Mouse (Mus musculus) hindbrain, embryonic 14.5 days (tissue): Measurements from ENCODE around the gene Dram1. TPM values are rescaled to one million over a fixed set of nuclear protein-coding genes. Genes with fewer than 3 reads are reported as not detected.

Source experiments
- ATAC-seq: fragments of 200-750 bp; cut with Nextera tagmentation; 2 replicates; pipeline ENCODE4 v1.8.0; 2017; ENCODE audit warnings: moderate number of reproducible peaks, mild to moderate bottlenecking, moderate TSS enrichment, moderate library complexity; ENCODE audit not compliant: low FRiP score
- DNase-seq: peaks from one replicate; pipeline ENCODE4 v3.0.0-alpha.2; 2015; ENCODE audit warnings: low spot score
- H3K27ac ChIP-seq: fragments of 300-500 bp; sonication (generic); 2 replicates; pipeline ENCODE4 v1.5.1; 2014; ENCODE audit warnings: mild to moderate bottlenecking, moderate library complexity
- H3K27me3 ChIP-seq: fragments of 300-500 bp; sonication (generic); 2 replicates; pipeline ENCODE4 v1.6.1; 2014; ENCODE audit warnings: mild to moderate bottlenecking, low read length, mixed read lengths; ENCODE audit not compliant: control insufficient read depth, insufficient read depth
- H3K36me3 ChIP-seq: fragments of 300-500 bp; sonication (generic); replicated peaks from 2 replicates; pipeline ENCODE4 v1.6.1; 2014; ENCODE audit not compliant: control insufficient read depth, insufficient read depth
- H3K4me1 ChIP-seq: fragments of 300-500 bp; sonication (generic); replicated peaks from 2 replicates; pipeline ENCODE4 v1.6.1; 2014; ENCODE audit warnings: antibody characterized with exemption, low read length, mixed read lengths; ENCODE audit not compliant: control insufficient read depth, insufficient read depth
- H3K4me2 ChIP-seq: fragments of 300-500 bp; sonication (generic); replicated peaks from 2 replicates; pipeline ENCODE4 v1.6.1; 2014; ENCODE audit warnings: mild to moderate bottlenecking, moderate library complexity
- H3K4me3 ChIP-seq: fragments of 300-500 bp; sonication (generic); replicated peaks from 2 replicates; pipeline ENCODE4 v1.5.1; 2014; ENCODE audit warnings: mild to moderate bottlenecking, low read length
- H3K9ac ChIP-seq: fragments of 300-500 bp; sonication (generic); 2 replicates; pipeline ENCODE4 v1.6.1; 2014
- H3K9me3 ChIP-seq: fragments of 300-500 bp; sonication (generic); 2 replicates; pipeline ENCODE4 v1.6.1; 2016; ENCODE audit warnings: low read length; ENCODE audit not compliant: control insufficient read depth
- WGBS: fragments of 180-500 bp; shearing (Covaris S2); extraction: QIAGEN DNeasy Blood & Tissue Kit; methylation state at CpG from one replicate; pipeline ENCODE4 v1.1.7; 2014; 5-methylcytosine and 5-hydroxymethylcytosine counted together
- polyA plus RNA-seq: library from polyadenylated mRNA; unstranded; fragments of >200 nt; fragmentation: Nextera tagmentation; extraction: Ambion mirVana; gene quantifications from 2 replicates; pipeline ENCODE4 v1.2.1, GENCODE M21; 2014

The Dram1 gene
- polyA plus RNA-seq, 1 experiment from 2014 or later, result 0.82 TPM

- H3K9me3 ChIP-seq, result no peaks in the 10 kb centered on the region
- WGBS, result 76% methylated on average over 4 of the region's 4 CpGs
- no peak for DNase-seq
- H3K27me3 ChIP-seq, result no peaks in the 10 kb centered on the region
- H3K27ac ChIP-seq, result no peak overlapping the region
- no peak for ATAC-seq
- H3K36me3 ChIP-seq, result no peaks in the 10 kb centered on the region
- no peak overlapping the region for H3K4me2 ChIP-seq
- H3K4me3 ChIP-seq, result no peak overlapping the region
- no peaks in the 10 kb centered on the region for H3K4me1 ChIP-seq
- H3K9ac ChIP-seq, result no peak overlapping the region
These were observed 60.7 kb downstream of the Dram1 start for GRCm38 (mm10) chr10:88318179-88318578.

GRCm38 (mm10) chr10:88317151-88317550, 61.7 kb downstream of the Dram1 start:
- 89% methylated on average over 5 of the region's 5 CpGs for WGBS
- no peak overlapping the region for H3K4me3 ChIP-seq
- no peak for ATAC-seq
- DNase-seq, result no peak
- no peaks in the 10 kb centered on the region for H3K9me3 ChIP-seq
- no peaks in the 10 kb centered on the region for H3K4me1 ChIP-seq
- no peak overlapping the region for H3K9ac ChIP-seq
- no peak overlapping the region for H3K4me2 ChIP-seq
- H3K27me3 ChIP-seq, result no peaks in the 10 kb centered on the region
- H3K27ac ChIP-seq, result no peak overlapping the region
- H3K36me3 ChIP-seq, result no peaks in the 10 kb centered on the region

GRCm38 (mm10) chr10:88314841-88315240, 64.0 kb downstream of the Dram1 start:
- no peak overlapping the region for H3K4me2 ChIP-seq
- WGBS, result 87% methylated on average over 5 of the region's 5 CpGs
- H3K27ac ChIP-seq, result no peak overlapping the region
- no peaks in the 10 kb centered on the region for H3K27me3 ChIP-seq
- DNase-seq (no peak), ATAC-seq (no peak)
- no peaks in the 10 kb centered on the region for H3K36me3 ChIP-seq
- H3K9me3 ChIP-seq, result no peaks in the 10 kb centered on the region
- no peaks in the 10 kb centered on the region for H3K4me1 ChIP-seq
- no peak overlapping the region for H3K4me3 ChIP-seq
- no peak overlapping the region for H3K9ac ChIP-seq

- no peaks in the 10 kb centered on the region for H3K27me3 ChIP-seq
- ATAC-seq (no peak), DNase-seq (no peak)
- H3K4me2 ChIP-seq, result no peak overlapping the region
- H3K9ac ChIP-seq, result no peak overlapping the region
- H3K9me3 ChIP-seq, result no peaks in the 10 kb centered on the region
- 89% methylated on average over 10 of the region's 10 CpGs for WGBS
- no peak overlapping the region for H3K4me3 ChIP-seq
- H3K36me3 ChIP-seq, result no peaks in the 10 kb centered on the region
- H3K27ac ChIP-seq, result no peak overlapping the region
- no peaks in the 10 kb centered on the region for H3K4me1 ChIP-seq
These were observed 69.0 kb downstream of the Dram1 start for GRCm38 (mm10) chr10:88309851-88310250.

GRCm38 (mm10) chr10:88306235-88306634, 72.6 kb downstream of the Dram1 start:
- Histone ChIP-seq H3K9ac (no peak overlapping the region), H3K27me3 (no peaks in the 10 kb centered on the region), H3K27ac (no peak overlapping the region), H3K9me3 (no peaks in the 10 kb centered on the region), H3K4me1 (no peaks in the 10 kb centered on the region), H3K4me2 (no peak overlapping the region), H3K36me3 (no peaks in the 10 kb centered on the region), H3K4me3 (no peak overlapping the region)
- WGBS, result 98% methylated on average over 3 of the region's 3 CpGs
- DNase-seq (no peak), ATAC-seq (no peak)

- H3K4me2 ChIP-seq, result no peak overlapping the region
- WGBS, result 14% methylated on average over 4 of the region's 4 CpGs
- no peaks in the 10 kb centered on the region for H3K4me1 ChIP-seq
- no peaks in the 10 kb centered on the region for H3K36me3 ChIP-seq
- ATAC-seq, result peak; percentile 57; the same call in 1 of the 2 replicates
- H3K27ac ChIP-seq, result no peak overlapping the region
- no peak overlapping the region for H3K9ac ChIP-seq
- no peaks in the 10 kb centered on the region for H3K27me3 ChIP-seq
- H3K9me3 ChIP-seq, result no peaks in the 10 kb centered on the region
- peak; percentile 83 for DNase-seq
- H3K4me3 ChIP-seq, result no peak overlapping the region
These were observed 74.6 kb downstream of the Dram1 start for GRCm38 (mm10) chr10:88304302-88304701.

GRCm38 (mm10) chr10:88303079-88303478, 75.8 kb downstream of the Dram1 start:
- WGBS, result 86% methylated on average over 11 of the region's 11 CpGs
- ATAC-seq (no peak), DNase-seq (no peak)
- Histone ChIP-seq H3K27me3 (no peaks in the 10 kb centered on the region), H3K4me1 (no peaks in the 10 kb centered on the region), H3K36me3 (no peaks in the 10 kb centered on the region), H3K9ac (no peak overlapping the region), H3K4me3 (no peak overlapping the region), H3K4me2 (no peak overlapping the region), H3K9me3 (no peaks in the 10 kb centered on the region), H3K27ac (no peak overlapping the region)

GRCm38 (mm10) chr10:88301802-88302470, 76.9 kb downstream of the Dram1 start:
- Histone ChIP-seq H3K27ac (no peak overlapping the region), H3K4me2 (no peak overlapping the region), H3K4me3 (no peak overlapping the region), H3K4me1 (no peaks in the 10 kb centered on the region), H3K9ac (no peak overlapping the region), H3K27me3 (no peaks in the 10 kb centered on the region), H3K36me3 (no peaks in the 10 kb centered on the region), H3K9me3 (no peaks in the 10 kb centered on the region)
- ATAC-seq, result no peak
- no peak for DNase-seq
- WGBS, result 81% methylated on average over 6 of the region's 6 CpGs

GRCm38 (mm10) chr10:88296991-88297390, 81.9 kb downstream of the Dram1 start:
- DNase-seq, result no peak

GRCm38 (mm10) chr10:88295091-88295490, 83.8 kb downstream of the Dram1 start:
- no peaks in the 10 kb centered on the region for H3K27me3 ChIP-seq
- no peak overlapping the region for H3K4me3 ChIP-seq
- ATAC-seq (no peak), DNase-seq (no peak)
- no peaks in the 10 kb centered on the region for H3K4me1 ChIP-seq
- H3K36me3 ChIP-seq, result no peaks in the 10 kb centered on the region
- no peak overlapping the region for H3K9ac ChIP-seq
- H3K9me3 ChIP-seq, result no peaks in the 10 kb centered on the region
- WGBS, result 89% methylated on average over 6 of the region's 6 CpGs
- no peak overlapping the region for H3K4me2 ChIP-seq
- no peak overlapping the region for H3K27ac ChIP-seq

More at GRCm38 (mm10) chr10:88296991-88297390, 81.9 kb downstream of the Dram1 start:
- Histone ChIP-seq H3K27me3 (no peaks in the 10 kb centered on the region), H3K4me3 (no peak overlapping the region), H3K36me3 (no peaks in the 10 kb centered on the region), H3K9me3 (no peaks in the 10 kb centered on the region), H3K4me1 (no peaks in the 10 kb centered on the region), H3K27ac (no peak overlapping the region), H3K4me2 (no peak overlapping the region), H3K9ac (no peak overlapping the region)
- ATAC-seq, result no peak
- 80% methylated on average over 10 of the region's 10 CpGs for WGBS
